Mouse (Mus musculus) olfactory bulb, adult 2 months (tissue): ENCODE data around the gene Hnrnpa0.

Source experiments
- CTCF ChIP-seq: fragments of 200-500 bp; IDR thresholded peaks from 2 replicates; pipeline ENCODE4 v1.5.1; 2012; ENCODE audit warnings: low read depth, mild to moderate bottlenecking, low read length, moderate library complexity; ENCODE audit not compliant: insufficient read depth
- POLR2A ChIP-seq: fragments of 200-500 bp; IDR thresholded peaks from 2 replicates; pipeline ENCODE4 v1.6.1; 2012; ENCODE audit warnings: mild to moderate bottlenecking, low read depth, low read length, moderate library complexity; ENCODE audit not compliant: insufficient read depth

DNA sequence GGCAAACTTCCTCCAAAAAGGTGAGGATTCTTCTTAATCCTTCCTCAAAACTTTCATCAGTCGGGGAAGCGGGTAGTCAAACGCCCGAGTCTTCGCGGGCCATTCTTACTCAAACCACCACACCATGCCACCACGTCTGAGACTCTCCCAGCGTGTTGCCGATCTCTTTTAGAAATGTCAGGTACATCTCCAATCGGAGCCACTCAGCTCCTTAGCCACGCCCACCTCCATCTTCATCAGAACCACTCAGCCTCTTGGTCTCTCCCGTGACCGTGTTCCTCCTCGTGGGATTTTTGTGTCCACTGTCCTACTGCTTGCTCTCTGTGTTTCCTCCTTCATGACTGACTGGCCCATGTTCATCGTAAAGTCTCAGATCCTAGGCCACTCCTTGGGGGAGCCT lies 32.4 kb upstream of the Hnrnpa0 start:
- TF ChIP-seq CTCF, result no peak
- no peak for TF ChIP-seq POLR2A
